Comparison of ENCODE assay signal across 9 mouse cellular contexts in the genomic region with DNA sequence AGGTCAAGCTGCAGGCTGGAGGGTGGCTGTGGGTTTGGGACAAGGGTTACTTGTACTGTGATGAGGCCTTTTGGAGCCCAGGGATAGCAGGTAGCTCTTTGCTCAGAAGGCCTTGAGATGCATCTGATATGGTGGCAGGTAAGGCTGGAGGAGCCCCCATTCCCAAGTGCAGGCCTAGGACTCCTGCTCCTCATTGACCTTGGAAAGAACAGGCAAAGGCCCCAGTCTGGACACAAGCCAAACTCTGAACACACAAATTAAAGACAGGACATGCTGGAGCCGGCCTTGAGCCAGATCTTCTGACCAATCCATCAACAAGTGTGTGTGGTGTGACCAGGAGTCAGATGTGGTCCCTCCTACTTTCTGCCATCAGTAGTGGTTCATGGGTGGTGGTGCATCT. TPM values are rescaled to one million over a fixed set of nuclear protein-coding genes. Genes with fewer than 3 reads are reported as not detected.
DNase-seq lines count a peak whose midpoint lies in the region; ATAC-seq and TF ChIP-seq lines count a peak whose summit lies in the region.
"Had no signal": no experiment of that assay in that cellular context is flagged by ENCODE, and none has a peak within 500 bp of the region (broad histone marks: within the 10 kb centered on the region; RNA-seq: fewer than 3 reads in every experiment).

No protein-coding gene starts in this region.

- peak in 1 of 2 experiments; percentile 33 for DNase-seq in heart, adult 2 months
- no peak for DNase-seq in heart, postnatal 25 days (ENCODE audit: low spot score)
- peak; percentile 48 for DNase-seq in adrenal gland, postnatal 25 days
- DNase-seq in midbrain, embryonic 11.5 days (ENCODE audit: low spot score, missing footprints): no peak
- no peak for DNase-seq in right cerebral cortex, postnatal 14 days
- DNase-seq in thymus, postnatal 0 days (ENCODE audit: low spot score): no peak
- DNase-seq in c-Kit-positive CD71-positive TER-119-positive erythroid progenitor cells, embryonic 14.5 days (ENCODE audit: low spot score): no peak

- no peaks in the 10 kb centered on the region for H3K9me3 ChIP-seq in forebrain, embryonic 13.5 days (replicated peaks)
- H3K9me3 ChIP-seq in midbrain, embryonic 11.5 days (ENCODE audit: control insufficient read depth, low read length): no peaks in the 10 kb centered on the region
- H3K9me3 ChIP-seq: limb, embryonic 13.5 days had no signal

- no peak for TF ChIP-seq POLR2A in heart, adult 2 months (IDR thresholded peaks at IDR 0.05; ENCODE audit: insufficient read depth, low read depth, low read length)

- H3K27me3 ChIP-seq in heart, adult 2 months (ENCODE audit: control insufficient read depth, insufficient read depth, low read length): peaks cover 2% of the 10 kb centered on the region
- peaks cover 25% of the 10 kb centered on the region for H3K27me3 ChIP-seq in forebrain, embryonic 13.5 days
- peaks cover 6% of the 10 kb centered on the region; the same call in 1 of the 2 replicates for H3K27me3 ChIP-seq in midbrain, embryonic 11.5 days (ENCODE audit: control insufficient read depth, insufficient read depth, low read length)

- no peak overlapping the region for H3K9ac ChIP-seq in heart, adult 2 months (ENCODE audit: low read depth, low read length)
- peak overlapping the region; percentile 88 for H3K9ac ChIP-seq in forebrain, embryonic 13.5 days
- peak overlapping the region; percentile 86; the same call in 1 of the 2 replicates for H3K9ac ChIP-seq in midbrain, embryonic 11.5 days (ENCODE audit: low read length)
- H3K9ac ChIP-seq: limb, embryonic 13.5 days had no signal

- TF ChIP-seq CTCF in heart, adult 2 months (IDR thresholded peaks at IDR 0.05): no peak

- intact Hi-C loops in heart, adult 2 months (cut with DNase I): loop anchor here (5.0 kb wide), 2 partner anchors 41 to 56 kb away; no protein-coding TSS in a partner anchor
- intact Hi-C loops in heart, postnatal 25 days (cut with DNase I): loop anchor here (5.0 kb wide), 1 partner anchor 51 kb away; no protein-coding TSS in a partner anchor

- H3K4me2 ChIP-seq in forebrain, embryonic 13.5 days: peak overlapping the region; percentile 93
- peak overlapping the region; percentile 89 for H3K4me2 ChIP-seq in midbrain, embryonic 11.5 days

- WGBS in heart, adult 2 months: 17% methylated on average over 1 of the region's 1 CpGs
- WGBS in forebrain, embryonic 13.5 days: 61% methylated on average over 1 of the region's 1 CpGs
- WGBS in midbrain, embryonic 11.5 days: 67% methylated on average over 1 of the region's 1 CpGs

- no peak overlapping the region; the same call in 1 of the 2 replicates for H3K27ac ChIP-seq in heart, adult 2 months
- no peak overlapping the region for H3K27ac ChIP-seq in forebrain, embryonic 13.5 days
- H3K27ac ChIP-seq in midbrain, embryonic 11.5 days (ENCODE audit: low read depth, low read length): no peak overlapping the region
- H3K27ac ChIP-seq: limb, embryonic 13.5 days had no signal

- ATAC-seq in forebrain, embryonic 13.5 days: no peak
- no peak for ATAC-seq in midbrain, embryonic 11.5 days (ENCODE audit: low FRiP score)

- peak overlapping the region; percentile 52; the same call in 1 of the 2 replicates for H3K4me3 ChIP-seq in heart, adult 2 months
- peak overlapping the region; percentile 66 for H3K4me3 ChIP-seq in forebrain, embryonic 13.5 days
- H3K4me3 ChIP-seq in midbrain, embryonic 11.5 days (ENCODE audit: low read depth, low read length): peak overlapping the region; percentile 71

- 0 out of 2 replicates have a peak, but pooled peaks cover 1% of the 10 kb centered on the region for H3K4me1 ChIP-seq in heart, adult 2 months (ENCODE audit: control insufficient read depth, insufficient read depth, low read length)
- peaks cover 67% of the 10 kb centered on the region for H3K4me1 ChIP-seq in forebrain, embryonic 13.5 days
- H3K4me1 ChIP-seq in midbrain, embryonic 11.5 days (ENCODE audit: control insufficient read depth, insufficient read depth, low read length): peaks cover 23% of the 10 kb centered on the region

- no peak for TF ChIP-seq EP300 in heart, adult 2 months (IDR thresholded peaks at IDR 0.05; ENCODE audit: insufficient read depth, low read depth, low read length)

- no peaks in the 10 kb centered on the region for H3K79me2 ChIP-seq in heart, adult 2 months (replicated peaks; ENCODE audit: control insufficient read depth, insufficient read depth, low read length)

- H3K36me3 ChIP-seq in heart, adult 2 months (ENCODE audit: control insufficient read depth, insufficient read depth, low read length): no peaks in the 10 kb centered on the region
- no peaks in the 10 kb centered on the region for H3K36me3 ChIP-seq in forebrain, embryonic 13.5 days (ENCODE audit: poor library complexity, severe bottlenecking)
- H3K36me3 ChIP-seq in midbrain, embryonic 11.5 days (ENCODE audit: control insufficient read depth, insufficient read depth, low read length): no peaks in the 10 kb centered on the region
- H3K36me3 ChIP-seq: limb, embryonic 13.5 days had no signal

RNA-seq across cellular contexts. Expression of gene Adcyap1r1, which starts 1.8 kb away (rescaled TPM):
- total RNA-seq in heart, adult 2 months (2021): 1 to 10 TPM; 4.4 to 4.5 TPM
- polyA plus RNA-seq in heart, adult 2 months (2012; rRNA removed): 4.8 and 7.4 TPM in 2 replicates
- total RNA-seq in heart, postnatal 25 days (2021): 1 to 10 TPM; 5.1 to 5.4 TPM
- 28.9 and 37.9 TPM in 2 replicates for total RNA-seq in adrenal gland, postnatal 25 days (2021)
- 18.6 and 21.6 TPM in 2 replicates for polyA plus RNA-seq in forebrain, embryonic 13.5 days (2015; fragmentation: Nextera tagmentation; extraction: Ambion mirVana)
- 17.6 and 20.4 TPM in 2 replicates for polyA plus RNA-seq in midbrain, embryonic 11.5 days (2014; fragmentation: Nextera tagmentation; extraction: Ambion mirVana)
- 0.40 and 0.44 TPM in 2 replicates for polyA plus RNA-seq in thymus, postnatal 0 days (2015; fragmentation: Nextera tagmentation; extraction: Ambion mirVana)
